Mouse (Mus musculus): ENCODE measurements around the gene Art4. TPM values are rescaled to one million over a fixed set of nuclear protein-coding genes. Genes with fewer than 3 reads are reported as not detected.
A peak's percentile ranks its signal among the peaks of the same experiment; 100 is the strongest.

Art4 gene
- polyA plus RNA-seq, 1 experiment, result 12.8 TPM

GRCm38 (mm10) chr6:136803093-136803738 is 54.3 kb downstream of the Art4 start:
- no peaks in the 10 kb centered on the region for H3K27me3 ChIP-seq (ENCODE audit: control insufficient read depth, insufficient read depth, low read length)
- H3K4me1 ChIP-seq (replicated peaks; ENCODE audit: control insufficient read depth, insufficient read depth, low read length), result peaks cover 8% of the 10 kb centered on the region
- DNase-seq, result no peak
- WGBS, result 13% methylated on average over 12 of the region's 12 CpGs
- no peaks in the 10 kb centered on the region for H3K36me3 ChIP-seq (ENCODE audit: control insufficient read depth, insufficient read depth, low read length)
- TF ChIP-seq POLR2A (IDR thresholded peaks at IDR 0.05; ENCODE audit: control insufficient read depth, extremely low read depth, insufficient read depth, low read length, poor library complexity), result no peak
- TF ChIP-seq CTCF (IDR thresholded peaks at IDR 0.05; ENCODE audit: borderline replicate concordance, control insufficient read depth, extremely low read depth, insufficient read depth, low read length, poor library complexity), result no peak
- H3K27ac ChIP-seq (ENCODE audit: control insufficient read depth, insufficient read depth, low read length), result peak overlapping the region; percentile 99
- H3K4me3 ChIP-seq (ENCODE audit: control insufficient read depth, insufficient read depth, low read length), result peak overlapping the region; percentile 33

- Histone ChIP-seq H3K4me3 (ENCODE audit: control insufficient read depth, insufficient read depth, low read length) (no peak overlapping the region), H3K36me3 (ENCODE audit: control insufficient read depth, insufficient read depth, low read length) (no peaks in the 10 kb centered on the region), H3K4me1 (replicated peaks; ENCODE audit: control insufficient read depth, insufficient read depth, low read length) (0 out of 2 replicates have a peak, but pooled peaks cover 4% of the 10 kb centered on the region), H3K27me3 (ENCODE audit: control insufficient read depth, insufficient read depth, low read length) (no peaks in the 10 kb centered on the region), H3K27ac (ENCODE audit: control insufficient read depth, insufficient read depth, low read length) (no peak overlapping the region)
- 96% methylated on average over 6 of the region's 6 CpGs for WGBS
- DNase-seq, result no peak
- TF ChIP-seq CTCF (IDR thresholded peaks at IDR 0.05; ENCODE audit: borderline replicate concordance, control insufficient read depth, extremely low read depth, insufficient read depth, low read length, poor library complexity), result no peak
- no peak for TF ChIP-seq POLR2A (IDR thresholded peaks at IDR 0.05; ENCODE audit: control insufficient read depth, extremely low read depth, insufficient read depth, low read length, poor library complexity)
Measured at GRCm38 (mm10) chr6:136801274-136801673, 56.3 kb downstream of the Art4 start.

GRCm38 (mm10) chr6:136800710-136801109 is 56.8 kb downstream of the Art4 start:
- WGBS, result 96% methylated on average over 8 of the region's 8 CpGs
- no peaks in the 10 kb centered on the region for H3K36me3 ChIP-seq (ENCODE audit: control insufficient read depth, insufficient read depth, low read length)
- TF ChIP-seq CTCF (IDR thresholded peaks at IDR 0.05; ENCODE audit: borderline replicate concordance, control insufficient read depth, extremely low read depth, insufficient read depth, low read length, poor library complexity), result no peak
- no peak for TF ChIP-seq POLR2A (IDR thresholded peaks at IDR 0.05; ENCODE audit: control insufficient read depth, extremely low read depth, insufficient read depth, low read length, poor library complexity)
- no peak overlapping the region for H3K27ac ChIP-seq (ENCODE audit: control insufficient read depth, insufficient read depth, low read length)
- 0 out of 2 replicates have a peak, but pooled peaks cover 4% of the 10 kb centered on the region for H3K4me1 ChIP-seq (replicated peaks; ENCODE audit: control insufficient read depth, insufficient read depth, low read length)
- no peak for DNase-seq
- H3K4me3 ChIP-seq (ENCODE audit: control insufficient read depth, insufficient read depth, low read length), result no peak overlapping the region
- H3K27me3 ChIP-seq (ENCODE audit: control insufficient read depth, insufficient read depth, low read length), result no peaks in the 10 kb centered on the region

Other genes with a start within 250 kb of the Art4 start
- gene Plbd1, start 195.8 kb downstream of the Art4 start, polyA plus RNA-seq (2012; rRNA removed), result 31.4 and 37.1 TPM in 2 replicates
- 0.22 and 0.31 TPM in 2 replicates for gene Gucy2c, start 76.0 kb downstream of the Art4 start, polyA plus RNA-seq (2012; rRNA removed)
- 14.5 and 17.8 TPM in 2 replicates for gene Hist4h4, start 53.3 kb downstream of the Art4 start, polyA plus RNA-seq (2012; rRNA removed)
- gene H2afj, start 49.5 kb downstream of the Art4 start, polyA plus RNA-seq (2012; rRNA removed), result 309 and 326 TPM in 2 replicates
- gene BC049715, start 30.1 kb downstream of the Art4 start, polyA plus RNA-seq (2012; rRNA removed), result 0.86 and 2.3 TPM in 2 replicates
- 72.3 and 91.3 TPM in 2 replicates for gene Wbp11, start 29.5 kb downstream of the Art4 start, polyA plus RNA-seq (2012; rRNA removed)
- gene Smco3, start 22.3 kb downstream of the Art4 start, polyA plus RNA-seq (2012; rRNA removed), result 0.13 and 0.24 TPM in 2 replicates
- gene Mgp, start 18.1 kb upstream of the Art4 start, polyA plus RNA-seq (2012; rRNA removed), result 173 and 274 TPM in 2 replicates
- 1.8 and 2.4 TPM in 2 replicates for gene Erp27, start 64.4 kb upstream of the Art4 start, polyA plus RNA-seq (2012; rRNA removed)
- 0.01 TPM in 1 of 2 replicates, not detected in the other for gene Pde6h, start 66.1 kb upstream of the Art4 start, polyA plus RNA-seq (2012; rRNA removed)
- gene Arhgdib, start 84.2 kb upstream of the Art4 start, polyA plus RNA-seq (2012; rRNA removed), result 644 and 667 TPM in 2 replicates

Measured in thymus, adult 2 months (tissue).